Mouse (Mus musculus): ENCODE measurements around the gene Rnaseh2b.

DNA sequence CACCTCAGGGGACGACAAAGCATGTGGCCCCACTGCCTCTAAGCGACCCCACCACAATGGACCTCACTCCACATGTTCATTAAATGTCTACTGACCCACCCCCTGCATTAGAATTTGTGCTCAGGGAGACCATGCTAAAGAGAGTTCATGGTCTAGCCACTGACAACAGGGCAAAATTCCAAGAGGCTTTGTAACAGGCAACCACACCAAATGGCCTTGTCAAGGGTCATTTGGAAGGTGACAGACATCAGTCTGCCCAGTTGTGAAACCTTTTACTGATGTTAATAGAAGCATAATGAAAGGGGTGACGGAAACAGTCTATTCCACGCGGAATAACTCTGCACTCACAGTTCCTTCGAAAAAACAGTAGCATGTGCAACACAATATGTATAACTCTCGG, 44.0 kb upstream of the Rnaseh2b start:
- TF ChIP-seq CTCF (IDR thresholded peaks at IDR 0.05; ENCODE audit: insufficient read depth, low read depth, low read length) (no peak), POLR2A (IDR thresholded peaks at IDR 0.05; ENCODE audit: insufficient read depth, low read depth, low read length) (no peak)
